Mouse (Mus musculus): ENCODE data around the gene Gm13199. TPM values are rescaled to one million over a fixed set of nuclear protein-coding genes. Genes with fewer than 3 reads are reported as not detected.

Gm13199 gene
- polyA plus RNA-seq, 1 experiment from 2014 or later: 2.2 TPM

GRCm38 (mm10) chr2:5844181-5844872 lies 18.4 kb downstream of the Gm13199 start:
- H3K4me3 ChIP-seq (ENCODE audit: low read depth, low read length): peak overlapping the region; percentile 73
- 5% methylated on average over 23 of the region's 23 CpGs for WGBS
- H3K27me3 ChIP-seq (ENCODE audit: control insufficient read depth, insufficient read depth, low read length): no peaks in the 10 kb centered on the region
- no peaks in the 10 kb centered on the region for H3K9me3 ChIP-seq (replicated peaks; ENCODE audit: control insufficient read depth, low read length)
- DNase-seq (ENCODE audit: low spot score): no peak
- H3K9ac ChIP-seq (replicated peaks; ENCODE audit: low read length): peak overlapping the region; percentile 75
- no peak overlapping the region; the same call in 1 of the 2 replicates for H3K27ac ChIP-seq (replicated peaks; ENCODE audit: low read depth, low read length)
- 0 out of 2 replicates have a peak, but pooled peaks have one; percentile 21 for ATAC-seq (replicated peaks; ENCODE audit: insufficient number of reproducible peaks, low FRiP score, low TSS enrichment, low read depth)
- no peaks in the 10 kb centered on the region for H3K4me1 ChIP-seq (ENCODE audit: control insufficient read depth, insufficient read depth, low read length)
- H3K4me2 ChIP-seq (ENCODE audit: low read depth, low read length): peak overlapping the region; percentile 57
- H3K36me3 ChIP-seq (replicated peaks; ENCODE audit: control insufficient read depth, insufficient read depth, low read depth, low read length): peaks cover 17% of the 10 kb centered on the region

GRCm38 (mm10) chr2:5840815-5841214 lies 21.9 kb downstream of the Gm13199 start:
- Histone ChIP-seq H3K9me3 (replicated peaks; ENCODE audit: control insufficient read depth, low read length) (no peaks in the 10 kb centered on the region), H3K4me1 (ENCODE audit: control insufficient read depth, insufficient read depth, low read length) (no peaks in the 10 kb centered on the region), H3K9ac (replicated peaks; ENCODE audit: low read length) (no peak overlapping the region), H3K4me2 (ENCODE audit: low read depth, low read length) (no peak overlapping the region), H3K27ac (replicated peaks; ENCODE audit: low read depth, low read length) (no peak overlapping the region), H3K27me3 (ENCODE audit: control insufficient read depth, insufficient read depth, low read length) (no peaks in the 10 kb centered on the region), H3K4me3 (ENCODE audit: low read depth, low read length) (no peak overlapping the region), H3K36me3 (replicated peaks; ENCODE audit: control insufficient read depth, insufficient read depth, low read depth, low read length) (peaks cover 22% of the 10 kb centered on the region)
- DNase-seq (ENCODE audit: low spot score): no peak
- no peak for ATAC-seq (replicated peaks; ENCODE audit: insufficient number of reproducible peaks, low FRiP score, low TSS enrichment, low read depth)
- 92% methylated on average over 11 of the region's 11 CpGs for WGBS

GRCm38 (mm10) chr2:5825265-5825913 lies 37.3 kb downstream of the Gm13199 start:
- no peak overlapping the region for H3K4me3 ChIP-seq (ENCODE audit: low read depth, low read length)
- no peak overlapping the region for H3K9ac ChIP-seq (replicated peaks; ENCODE audit: low read length)
- H3K4me1 ChIP-seq (ENCODE audit: control insufficient read depth, insufficient read depth, low read length): no peaks in the 10 kb centered on the region
- WGBS: 93% methylated on average over 5 of the region's 5 CpGs
- ATAC-seq (replicated peaks; ENCODE audit: insufficient number of reproducible peaks, low FRiP score, low TSS enrichment, low read depth) (no peak), DNase-seq (ENCODE audit: low spot score) (no peak)
- no peaks in the 10 kb centered on the region; the same call in 1 of the 2 replicates for H3K36me3 ChIP-seq (replicated peaks; ENCODE audit: control insufficient read depth, insufficient read depth, low read depth, low read length)
- no peaks in the 10 kb centered on the region for H3K27me3 ChIP-seq (ENCODE audit: control insufficient read depth, insufficient read depth, low read length)
- H3K4me2 ChIP-seq (ENCODE audit: low read depth, low read length): no peak overlapping the region
- no peak overlapping the region for H3K27ac ChIP-seq (replicated peaks; ENCODE audit: low read depth, low read length)
- H3K9me3 ChIP-seq (replicated peaks; ENCODE audit: control insufficient read depth, low read length): no peaks in the 10 kb centered on the region

- no peaks in the 10 kb centered on the region for H3K27me3 ChIP-seq (ENCODE audit: control insufficient read depth, insufficient read depth, low read length)
- DNase-seq (ENCODE audit: low spot score): no peak
- no peaks in the 10 kb centered on the region; the same call in 1 of the 2 replicates for H3K36me3 ChIP-seq (replicated peaks; ENCODE audit: control insufficient read depth, insufficient read depth, low read depth, low read length)
Measured at GRCm38 (mm10) chr2:5824685-5825084, 38.0 kb downstream of the Gm13199 start.

GRCm38 (mm10) chr2:5824213-5824612 lies 38.5 kb downstream of the Gm13199 start:
- Histone ChIP-seq H3K9me3 (replicated peaks; ENCODE audit: control insufficient read depth, low read length) (no peaks in the 10 kb centered on the region), H3K27ac (replicated peaks; ENCODE audit: low read depth, low read length) (no peak overlapping the region), H3K4me3 (ENCODE audit: low read depth, low read length) (no peak overlapping the region), H3K36me3 (replicated peaks; ENCODE audit: control insufficient read depth, insufficient read depth, low read depth, low read length) (no peaks in the 10 kb centered on the region; the same call in 1 of the 2 replicates), H3K4me1 (ENCODE audit: control insufficient read depth, insufficient read depth, low read length) (no peaks in the 10 kb centered on the region), H3K27me3 (ENCODE audit: control insufficient read depth, insufficient read depth, low read length) (no peaks in the 10 kb centered on the region), H3K4me2 (ENCODE audit: low read depth, low read length) (no peak overlapping the region), H3K9ac (replicated peaks; ENCODE audit: low read length) (no peak overlapping the region)
- DNase-seq (ENCODE audit: low spot score) (peak; percentile 21), ATAC-seq (replicated peaks; ENCODE audit: insufficient number of reproducible peaks, low FRiP score, low TSS enrichment, low read depth) (no peak)
- WGBS: 19% methylated on average over 1 of the region's 1 CpGs

More at GRCm38 (mm10) chr2:5824685-5825084, 38.0 kb downstream of the Gm13199 start:
- Histone ChIP-seq H3K4me1 (ENCODE audit: control insufficient read depth, insufficient read depth, low read length) (no peaks in the 10 kb centered on the region), H3K9ac (replicated peaks; ENCODE audit: low read length) (no peak overlapping the region), H3K9me3 (replicated peaks; ENCODE audit: control insufficient read depth, low read length) (no peaks in the 10 kb centered on the region), H3K4me2 (ENCODE audit: low read depth, low read length) (no peak overlapping the region), H3K4me3 (ENCODE audit: low read depth, low read length) (no peak overlapping the region), H3K27ac (replicated peaks; ENCODE audit: low read depth, low read length) (no peak overlapping the region)
- ATAC-seq (replicated peaks; ENCODE audit: insufficient number of reproducible peaks, low FRiP score, low TSS enrichment, low read depth): no peak
- 92% methylated on average over 5 of the region's 5 CpGs for WGBS

- Histone ChIP-seq H3K4me1 (ENCODE audit: control insufficient read depth, insufficient read depth, low read length) (no peaks in the 10 kb centered on the region), H3K4me2 (ENCODE audit: low read depth, low read length) (no peak overlapping the region), H3K27ac (replicated peaks; ENCODE audit: low read depth, low read length) (no peak overlapping the region), H3K9me3 (replicated peaks; ENCODE audit: control insufficient read depth, low read length) (no peaks in the 10 kb centered on the region), H3K9ac (replicated peaks; ENCODE audit: low read length) (no peak overlapping the region), H3K4me3 (ENCODE audit: low read depth, low read length) (no peak overlapping the region), H3K27me3 (ENCODE audit: control insufficient read depth, insufficient read depth, low read length) (no peaks in the 10 kb centered on the region), H3K36me3 (replicated peaks; ENCODE audit: control insufficient read depth, insufficient read depth, low read depth, low read length) (peaks cover 3% of the 10 kb centered on the region; the same call in 1 of the 2 replicates)
- WGBS: 94% methylated on average over 6 of the region's 6 CpGs
- DNase-seq (ENCODE audit: low spot score) (no peak), ATAC-seq (replicated peaks; ENCODE audit: insufficient number of reproducible peaks, low FRiP score, low TSS enrichment, low read depth) (no peak)
Measured at GRCm38 (mm10) chr2:5822449-5822848, 40.3 kb downstream of the Gm13199 start.

- H3K27ac ChIP-seq (replicated peaks; ENCODE audit: low read depth, low read length): no peak overlapping the region
- no peak for DNase-seq (ENCODE audit: low spot score)
- 90% methylated on average over 10 of the region's 10 CpGs for WGBS
- ATAC-seq (replicated peaks; ENCODE audit: insufficient number of reproducible peaks, low FRiP score, low TSS enrichment, low read depth): no peak
- H3K4me2 ChIP-seq (ENCODE audit: low read depth, low read length): no peak overlapping the region
- H3K9me3 ChIP-seq (replicated peaks; ENCODE audit: control insufficient read depth, low read length): no peaks in the 10 kb centered on the region
- no peak overlapping the region for H3K4me3 ChIP-seq (ENCODE audit: low read depth, low read length)
- H3K4me1 ChIP-seq (ENCODE audit: control insufficient read depth, insufficient read depth, low read length): no peaks in the 10 kb centered on the region
- H3K9ac ChIP-seq (replicated peaks; ENCODE audit: low read length): no peak overlapping the region
- no peaks in the 10 kb centered on the region for H3K27me3 ChIP-seq (ENCODE audit: control insufficient read depth, insufficient read depth, low read length)
- H3K36me3 ChIP-seq (replicated peaks; ENCODE audit: control insufficient read depth, insufficient read depth, low read depth, low read length): peaks cover 5% of the 10 kb centered on the region; the same call in 1 of the 2 replicates
Measured at GRCm38 (mm10) chr2:5821264-5821663, 41.5 kb downstream of the Gm13199 start.

All from embryonic facial prominence, embryonic 11.5 days (tissue).